Mouse (Mus musculus): ENCODE measurements around the gene Slc25a25. TPM values are rescaled to one million over a fixed set of nuclear protein-coding genes. Genes with fewer than 3 reads are reported as not detected.

The Slc25a25 gene
- polyA plus RNA-seq, 1 experiment from 2014 or later = 7.9 TPM

DNA sequence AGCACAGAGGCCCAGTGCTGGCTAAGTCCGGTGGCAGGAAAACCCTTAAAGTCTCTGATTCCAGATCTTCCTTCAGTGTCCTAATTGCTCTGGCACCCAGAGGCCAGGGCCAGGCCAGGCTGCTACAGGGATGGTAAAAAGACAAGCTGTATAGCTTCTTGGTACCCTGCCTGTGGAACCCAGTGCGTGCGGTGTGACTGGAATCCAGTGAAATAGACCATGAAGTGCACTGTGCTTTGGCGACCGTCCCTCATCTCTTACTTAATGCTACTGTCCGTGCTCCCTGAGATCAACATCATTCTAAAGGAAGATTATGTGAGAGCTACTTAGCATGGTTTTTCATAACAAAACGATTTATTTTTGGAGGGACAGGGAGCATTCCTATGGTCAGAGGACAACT lies 39.8 kb downstream of the Slc25a25 start:
- H3K4me2 ChIP-seq = no peak overlapping the region
- H3K27ac ChIP-seq (ENCODE audit: low read depth, low read length) = no peak overlapping the region
- ATAC-seq (replicated peaks; ENCODE audit: insufficient number of reproducible peaks, low FRiP score, low TSS enrichment) = no peak
- H3K9ac ChIP-seq (ENCODE audit: low read depth, low read length) = no peak overlapping the region
- no peak overlapping the region for H3K4me3 ChIP-seq (ENCODE audit: low read depth, low read length)
- no peaks in the 10 kb centered on the region for H3K4me1 ChIP-seq (ENCODE audit: control insufficient read depth, insufficient read depth, low read length)
- no peaks in the 10 kb centered on the region for H3K9me3 ChIP-seq (replicated peaks; ENCODE audit: control insufficient read depth, low read length)
- no peaks in the 10 kb centered on the region for H3K27me3 ChIP-seq (ENCODE audit: control insufficient read depth, insufficient read depth, low read length)
- H3K36me3 ChIP-seq (ENCODE audit: control insufficient read depth, insufficient read depth, low read length) = peaks cover 12% of the 10 kb centered on the region
- 77% methylated on average over 7 of the region's 7 CpGs for WGBS (ENCODE audit: insufficient replicate concordance)

DNA sequence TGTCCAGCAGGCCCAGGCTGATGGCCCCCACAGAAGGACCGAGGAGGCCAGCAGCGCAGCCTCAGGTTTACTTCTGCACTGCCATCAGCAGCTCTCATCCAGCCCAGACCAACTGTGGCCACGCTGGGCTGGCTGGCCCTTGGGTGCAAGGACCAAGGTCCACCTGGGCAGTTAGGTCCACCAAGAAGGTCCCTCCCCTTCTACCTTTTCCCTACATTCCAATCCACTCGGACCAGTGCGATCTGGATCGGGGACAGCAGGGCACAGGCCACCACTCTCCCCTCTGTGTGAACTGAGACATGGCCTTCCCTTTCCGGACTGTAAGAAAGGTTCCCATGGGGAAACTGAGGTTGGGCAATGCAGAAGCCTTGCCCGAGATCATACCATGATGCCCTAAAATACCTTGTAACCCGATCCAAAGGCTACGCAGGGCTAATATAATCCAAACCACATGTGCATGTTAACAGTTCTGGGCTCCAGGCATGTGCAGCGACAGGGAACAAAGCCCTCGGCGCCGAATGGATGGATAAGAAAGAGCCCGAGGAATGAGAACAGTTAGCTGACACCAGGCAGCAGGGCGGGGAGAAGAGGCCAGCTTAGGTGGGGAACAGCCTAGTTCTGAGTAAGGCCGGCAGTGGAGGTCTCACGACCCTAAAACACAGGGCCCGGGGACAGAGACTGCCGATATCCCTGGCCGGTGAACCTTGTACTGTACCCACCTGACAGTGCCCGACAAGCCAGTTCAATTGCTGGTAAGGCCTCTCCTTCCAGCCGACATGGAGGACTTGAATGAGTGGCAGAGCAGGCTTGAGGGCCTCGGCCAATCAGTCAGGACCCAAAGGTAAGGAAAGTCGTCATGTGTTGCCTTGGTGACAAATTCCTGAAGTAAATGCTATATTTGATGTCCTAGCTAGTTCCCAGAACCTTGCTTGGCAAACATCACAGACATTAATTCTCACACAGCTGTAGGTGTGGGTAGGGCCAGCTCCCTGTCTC lies 42.5 kb downstream of the Slc25a25 start:
- no peaks in the 10 kb centered on the region for H3K36me3 ChIP-seq (ENCODE audit: control insufficient read depth, insufficient read depth, low read length)
- no peaks in the 10 kb centered on the region for H3K9me3 ChIP-seq (replicated peaks; ENCODE audit: control insufficient read depth, low read length)
- H3K4me3 ChIP-seq (ENCODE audit: low read depth, low read length) = no peak overlapping the region
- no peak overlapping the region for H3K4me2 ChIP-seq
- no peak for ATAC-seq (replicated peaks; ENCODE audit: insufficient number of reproducible peaks, low FRiP score, low TSS enrichment)
- WGBS (ENCODE audit: insufficient replicate concordance) = 61% methylated on average over 25 of the region's 25 CpGs
- no peak overlapping the region for H3K9ac ChIP-seq (ENCODE audit: low read depth, low read length)
- H3K27me3 ChIP-seq (ENCODE audit: control insufficient read depth, insufficient read depth, low read length) = no peaks in the 10 kb centered on the region
- no peak overlapping the region for H3K27ac ChIP-seq (ENCODE audit: low read depth, low read length)
- no peaks in the 10 kb centered on the region for H3K4me1 ChIP-seq (ENCODE audit: control insufficient read depth, insufficient read depth, low read length)

DNA sequence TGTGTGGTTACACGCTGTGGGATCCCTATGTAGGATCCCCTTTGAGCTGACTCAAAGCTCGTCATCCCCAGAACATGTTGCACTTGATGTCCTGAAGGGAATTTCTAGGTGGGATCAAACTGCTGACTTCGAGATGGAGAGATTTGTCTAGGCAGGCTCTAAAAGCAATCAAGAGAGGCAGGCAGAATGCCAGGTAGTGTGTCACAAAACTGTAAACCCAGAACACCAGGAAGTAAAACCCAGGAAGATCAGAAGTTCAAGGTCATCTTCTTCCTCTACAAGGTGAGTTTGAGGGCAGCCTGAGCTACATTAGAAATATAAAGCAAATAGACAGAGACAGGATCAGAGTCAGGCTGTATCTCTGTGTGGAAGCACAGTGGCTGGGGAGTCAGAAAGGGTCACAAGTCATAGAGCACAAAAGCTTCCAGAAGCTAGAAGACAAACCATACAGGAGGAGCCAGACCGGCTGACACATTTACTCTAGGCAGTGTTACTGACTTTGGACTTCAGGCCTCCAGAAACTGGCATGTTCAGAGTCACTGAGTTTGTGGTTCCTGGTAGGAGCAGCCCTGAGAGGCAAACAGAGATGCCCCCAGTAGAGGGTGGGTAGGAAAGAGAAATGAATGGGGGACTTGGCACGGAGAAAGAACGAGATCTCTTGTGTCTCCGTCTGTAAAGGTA lies 44.0 kb downstream of the Slc25a25 start:
- Histone ChIP-seq H3K9ac (ENCODE audit: low read depth, low read length) (no peak overlapping the region; the same call in 1 of the 2 replicates), H3K4me2 (no peak overlapping the region), H3K4me3 (ENCODE audit: low read depth, low read length) (no peak overlapping the region), H3K27me3 (ENCODE audit: control insufficient read depth, insufficient read depth, low read length) (no peaks in the 10 kb centered on the region), H3K4me1 (ENCODE audit: control insufficient read depth, insufficient read depth, low read length) (no peaks in the 10 kb centered on the region), H3K36me3 (ENCODE audit: control insufficient read depth, insufficient read depth, low read length) (peaks cover 5% of the 10 kb centered on the region), H3K27ac (ENCODE audit: low read depth, low read length) (no peak overlapping the region), H3K9me3 (replicated peaks; ENCODE audit: control insufficient read depth, low read length) (no peaks in the 10 kb centered on the region)
- 76% methylated on average over 7 of the region's 7 CpGs for WGBS (ENCODE audit: insufficient replicate concordance)
- ATAC-seq (replicated peaks; ENCODE audit: insufficient number of reproducible peaks, low FRiP score, low TSS enrichment) = no peak

DNA sequence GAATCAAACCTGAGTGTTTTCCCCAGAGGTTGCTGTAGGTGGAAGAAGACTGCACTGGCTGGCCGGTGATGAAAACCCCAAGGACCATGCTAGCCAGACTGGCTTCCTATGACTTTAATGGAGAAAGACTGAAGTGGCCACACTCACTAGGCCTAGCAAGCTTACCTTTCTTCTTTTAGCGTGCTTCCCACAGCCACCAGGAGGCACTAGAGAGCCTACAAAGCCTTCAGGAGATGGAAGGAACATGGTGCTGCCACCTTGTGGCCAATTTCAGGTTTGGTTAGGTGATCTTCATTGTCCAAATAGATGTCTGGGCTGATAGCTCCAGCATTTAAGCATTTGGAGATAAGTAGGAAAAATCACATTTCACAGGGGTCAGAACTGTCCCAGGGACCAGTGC lies 46.6 kb downstream of the Slc25a25 start:
- no peaks in the 10 kb centered on the region for H3K27me3 ChIP-seq (ENCODE audit: control insufficient read depth, insufficient read depth, low read length)
- H3K4me1 ChIP-seq (ENCODE audit: control insufficient read depth, insufficient read depth, low read length) = no peaks in the 10 kb centered on the region
- 0 out of 2 replicates have a peak overlapping the region, but pooled peaks have one; percentile 16 for H3K9ac ChIP-seq (ENCODE audit: low read depth, low read length)
- peaks cover 10% of the 10 kb centered on the region for H3K36me3 ChIP-seq (ENCODE audit: control insufficient read depth, insufficient read depth, low read length)
- no peak for ATAC-seq (replicated peaks; ENCODE audit: insufficient number of reproducible peaks, low FRiP score, low TSS enrichment)
- H3K4me2 ChIP-seq = no peak overlapping the region
- H3K4me3 ChIP-seq (ENCODE audit: low read depth, low read length) = no peak overlapping the region
- no peak overlapping the region for H3K27ac ChIP-seq (ENCODE audit: low read depth, low read length)
- WGBS (ENCODE audit: insufficient replicate concordance) = 9% methylated on average over 2 of the region's 2 CpGs
- no peaks in the 10 kb centered on the region for H3K9me3 ChIP-seq (replicated peaks; ENCODE audit: control insufficient read depth, low read length)

DNA sequence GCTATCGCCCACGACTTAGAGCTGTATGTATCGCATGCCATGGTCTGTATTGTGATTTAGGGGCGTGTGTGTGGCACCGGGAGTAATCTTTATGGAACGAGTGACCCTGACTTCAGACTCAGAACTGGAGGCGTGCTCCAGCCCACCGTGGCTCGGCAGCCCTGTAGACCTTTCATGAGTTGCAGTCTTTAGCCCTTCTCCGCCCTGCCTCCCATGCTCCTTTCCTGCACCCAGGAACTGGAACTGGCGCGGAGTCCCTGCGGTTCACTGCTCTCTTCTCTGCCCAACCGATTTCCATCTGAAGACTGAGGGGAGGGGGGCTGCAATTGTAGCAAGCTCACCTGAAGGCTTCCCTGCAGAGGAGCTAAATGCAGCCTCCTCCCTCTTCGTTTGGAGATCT lies 54.5 kb downstream of the Slc25a25 start:
- ATAC-seq (replicated peaks; ENCODE audit: insufficient number of reproducible peaks, low FRiP score, low TSS enrichment) = no peak
- Histone ChIP-seq H3K4me3 (ENCODE audit: low read depth, low read length) (peak overlapping the region; percentile 95), H3K27ac (ENCODE audit: low read depth, low read length) (peak overlapping the region; percentile 89), H3K9me3 (replicated peaks; ENCODE audit: control insufficient read depth, low read length) (no peaks in the 10 kb centered on the region), H3K4me1 (ENCODE audit: control insufficient read depth, insufficient read depth, low read length) (peaks cover 15% of the 10 kb centered on the region), H3K9ac (ENCODE audit: low read depth, low read length) (peak overlapping the region; percentile 86), H3K4me2 (peak overlapping the region; percentile 95), H3K36me3 (ENCODE audit: control insufficient read depth, insufficient read depth, low read length) (peaks cover 9% of the 10 kb centered on the region), H3K27me3 (ENCODE audit: control insufficient read depth, insufficient read depth, low read length) (no peaks in the 10 kb centered on the region)
- WGBS (ENCODE audit: insufficient replicate concordance) = 1% methylated on average over 15 of the region's 15 CpGs

DNA sequence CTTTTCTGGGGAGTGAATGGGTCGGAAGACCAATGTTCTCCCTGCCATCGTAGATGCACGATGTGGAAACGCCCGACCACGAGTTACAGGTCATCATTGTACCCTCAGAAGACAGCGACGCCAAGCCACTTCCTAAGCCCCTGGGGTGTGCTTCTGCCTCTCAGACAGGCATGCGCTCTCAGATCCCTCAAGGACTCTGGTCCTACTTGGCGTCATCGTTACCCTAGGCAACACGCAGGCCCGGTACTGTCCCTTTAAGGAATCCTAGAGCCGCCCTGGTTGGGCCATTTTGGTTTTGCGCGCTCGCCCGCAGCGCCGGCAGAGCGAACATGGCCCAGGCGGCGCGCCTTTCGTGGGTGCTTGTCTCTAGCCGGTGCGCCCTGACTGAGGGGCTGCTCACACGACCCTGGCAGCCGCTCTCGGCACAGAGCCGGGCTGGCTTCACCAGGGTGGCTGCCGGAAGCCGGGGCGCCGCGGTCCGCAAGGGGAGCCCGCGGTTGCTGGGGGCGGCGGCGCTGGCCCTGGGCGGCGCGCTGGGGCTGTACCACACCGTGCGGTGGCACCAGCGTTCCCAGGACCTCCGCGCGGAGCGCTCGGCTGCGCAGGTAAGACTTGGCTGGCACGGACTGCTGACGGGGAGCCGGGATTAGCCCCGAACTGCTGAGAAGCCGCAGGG lies 55.2 kb downstream of the Slc25a25 start:
- peaks cover 15% of the 10 kb centered on the region for H3K4me1 ChIP-seq (ENCODE audit: control insufficient read depth, insufficient read depth, low read length)
- under 1% methylated on average over 59 of the region's 59 CpGs for WGBS (ENCODE audit: insufficient replicate concordance)
- ATAC-seq (replicated peaks; ENCODE audit: insufficient number of reproducible peaks, low FRiP score, low TSS enrichment) = peak; percentile 86
- H3K9me3 ChIP-seq (replicated peaks; ENCODE audit: control insufficient read depth, low read length) = no peaks in the 10 kb centered on the region
- H3K4me2 ChIP-seq = peak overlapping the region; percentile 95
- no peaks in the 10 kb centered on the region for H3K27me3 ChIP-seq (ENCODE audit: control insufficient read depth, insufficient read depth, low read length)
- H3K36me3 ChIP-seq (ENCODE audit: control insufficient read depth, insufficient read depth, low read length) = peaks cover 9% of the 10 kb centered on the region
- peak overlapping the region; percentile 95 for H3K4me3 ChIP-seq (ENCODE audit: low read depth, low read length)
- peak overlapping the region; percentile 86 for H3K9ac ChIP-seq (ENCODE audit: low read depth, low read length)
- H3K27ac ChIP-seq (ENCODE audit: low read depth, low read length) = peak overlapping the region; percentile 89

DNA sequence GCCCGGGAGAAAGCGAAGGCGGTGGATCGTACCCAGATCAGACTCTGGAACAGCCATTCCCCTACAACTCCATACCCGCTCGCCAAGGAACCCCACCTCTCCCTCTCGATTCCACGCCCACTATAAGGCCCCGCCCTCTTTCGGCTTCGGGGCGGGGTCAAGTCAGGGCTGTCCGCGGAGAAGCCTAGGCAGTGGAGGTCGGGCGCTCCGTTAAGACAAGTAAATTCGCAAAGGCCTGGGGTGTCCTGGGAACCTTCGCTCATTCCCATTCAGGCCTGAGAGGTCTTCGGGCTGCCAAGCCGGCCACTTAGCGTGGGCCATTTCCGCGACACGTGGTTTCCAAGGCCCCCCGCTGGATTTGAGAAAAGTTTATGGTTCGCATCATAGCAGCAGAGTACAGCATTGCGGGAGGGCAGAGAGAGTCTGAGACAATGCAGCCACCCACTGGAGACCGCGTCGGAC lies 55.7 kb downstream of the Slc25a25 start, which contains the start of gene Ptges2:
Gene Ptges2 (plus strand): TSS at position 413 of the 462 bp plus-strand sequence.
- Histone ChIP-seq H3K36me3 (ENCODE audit: control insufficient read depth, insufficient read depth, low read length) (peaks cover 9% of the 10 kb centered on the region), H3K4me3 (ENCODE audit: low read depth, low read length) (peak within 1 kb of the TSS; percentile 95), H3K9me3 (replicated peaks; ENCODE audit: control insufficient read depth, low read length) (no peaks in the 10 kb centered on the region), H3K27ac (ENCODE audit: low read depth, low read length) (peak within 1 kb of the TSS; percentile 89), H3K4me2 (peak within 1 kb of the TSS; percentile 95), H3K27me3 (ENCODE audit: control insufficient read depth, insufficient read depth, low read length) (no peaks in the 10 kb centered on the region), H3K4me1 (ENCODE audit: control insufficient read depth, insufficient read depth, low read length) (peaks cover 15% of the 10 kb centered on the region), H3K9ac (ENCODE audit: low read depth, low read length) (peak within 1 kb of the TSS; percentile 86)
- under 1% methylated on average over 31 of the region's 31 CpGs for whole genome bisulfite sequencing (ENCODE audit: insufficient replicate concordance)
- peak; percentile 87 for ATAC-seq (replicated peaks; ENCODE audit: insufficient number of reproducible peaks, low FRiP score, low TSS enrichment)

DNA sequence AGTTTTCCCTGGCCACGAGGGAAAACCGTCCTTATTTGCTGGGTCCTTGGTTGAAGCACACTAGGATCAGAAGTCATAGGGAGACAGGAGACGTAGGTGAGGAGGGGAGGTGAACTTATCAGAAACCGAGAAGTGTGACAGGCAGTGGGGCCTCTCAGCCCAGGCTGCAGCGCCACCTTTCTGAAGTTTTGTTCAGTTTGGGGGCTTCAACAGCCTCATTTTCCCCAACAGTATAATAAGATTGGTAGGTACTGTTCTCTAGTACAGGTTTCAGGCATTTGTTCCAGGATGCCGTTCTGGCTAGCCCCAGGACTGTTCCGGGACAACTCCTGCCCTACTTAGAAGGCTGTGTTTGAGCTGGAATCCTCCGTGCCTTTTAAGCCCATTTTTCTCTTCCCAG lies 56.3 kb downstream of the Slc25a25 start:
- H3K27ac ChIP-seq (ENCODE audit: low read depth, low read length) = peak overlapping the region; percentile 89
- peaks cover 8% of the 10 kb centered on the region for H3K36me3 ChIP-seq (ENCODE audit: control insufficient read depth, insufficient read depth, low read length)
- peaks cover 15% of the 10 kb centered on the region for H3K4me1 ChIP-seq (ENCODE audit: control insufficient read depth, insufficient read depth, low read length)
- no peak for ATAC-seq (replicated peaks; ENCODE audit: insufficient number of reproducible peaks, low FRiP score, low TSS enrichment)
- peak overlapping the region; percentile 86 for H3K9ac ChIP-seq (ENCODE audit: low read depth, low read length)
- 4% methylated on average over 8 of the region's 8 CpGs for WGBS (ENCODE audit: insufficient replicate concordance)
- no peaks in the 10 kb centered on the region for H3K9me3 ChIP-seq (replicated peaks; ENCODE audit: control insufficient read depth, low read length)
- H3K4me2 ChIP-seq = peak overlapping the region; percentile 95
- no peaks in the 10 kb centered on the region for H3K27me3 ChIP-seq (ENCODE audit: control insufficient read depth, insufficient read depth, low read length)
- H3K4me3 ChIP-seq (ENCODE audit: low read depth, low read length) = peak overlapping the region; percentile 95
